Comparison of ENCODE assay signal across 12 mouse cellular contexts in genomic region chr17:26045285-26045684, GRCm38 (mm10). TPM values are rescaled to one million over a fixed set of nuclear protein-coding genes. Genes with fewer than 3 reads are reported as not detected.
DNase-seq lines count a peak whose midpoint lies in the region; ATAC-seq and TF ChIP-seq lines count a peak whose summit lies in the region.
"Had no signal": no experiment of that assay in that cellular context is flagged by ENCODE, and none has a peak within 500 bp of the region (broad histone marks: within the 10 kb centered on the region; RNA-seq: fewer than 3 reads in every experiment).

No protein-coding gene starts in this region.

- H3K9ac ChIP-seq in heart, postnatal 0 days (replicated peaks; ENCODE audit: low read depth, low read length), result no peak overlapping the region
- H3K9ac ChIP-seq in lung, embryonic 15.5 days, result no peak overlapping the region
- H3K9ac ChIP-seq: heart, embryonic 13.5 days had no signal

- no peaks in the 10 kb centered on the region for H3K36me3 ChIP-seq in heart, postnatal 0 days (replicated peaks; ENCODE audit: control insufficient read depth, insufficient read depth, low read length)
- no peaks in the 10 kb centered on the region for H3K36me3 ChIP-seq in lung, embryonic 15.5 days
- H3K36me3 ChIP-seq: heart, embryonic 13.5 days had no signal

- intact Hi-C loops in heart, postnatal 10 days (cut with DNase I), result no loop called here
- intact Hi-C loops in left cerebral cortex, postnatal 25 days (cut with DNase I), result no loop called here

- H3K4me3 ChIP-seq in heart, postnatal 0 days (ENCODE audit: low read depth, low read length), result no peak overlapping the region
- H3K4me3 ChIP-seq in lung, embryonic 15.5 days, result no peak overlapping the region
- H3K4me3 ChIP-seq in lung, adult 2 months (replicated peaks; ENCODE audit: extremely low read depth, low read depth, low read length), result no peak overlapping the region
- no peak overlapping the region for H3K4me3 ChIP-seq in olfactory bulb, adult 2 months (ENCODE audit: insufficient read depth, low read depth, low read length)
- H3K4me3 ChIP-seq: forebrain, embryonic 10.5 days; heart, embryonic 13.5 days had no signal

- no peak for ATAC-seq in heart, postnatal 0 days (ENCODE audit: insufficient read depth, low read depth)
- ATAC-seq in lung, embryonic 15.5 days (ENCODE audit: borderline replicate concordance, extremely low read depth, low FRiP score, low TSS enrichment), result no peak
- ATAC-seq: intestine, postnatal 0 days had no signal

- no peak for TF ChIP-seq POLR2A in lung, adult 2 months (IDR thresholded peaks at IDR 0.05; ENCODE audit: borderline replicate concordance, extremely low read depth, low read depth, low read length)
- TF ChIP-seq POLR2A in olfactory bulb, adult 2 months (IDR thresholded peaks at IDR 0.05; ENCODE audit: insufficient read depth, low read depth, low read length), result no peak

- no peaks in the 10 kb centered on the region for H3K27me3 ChIP-seq in heart, postnatal 0 days (ENCODE audit: control insufficient read depth, insufficient read depth, low read length)
- H3K27me3 ChIP-seq in lung, embryonic 15.5 days, result no peaks in the 10 kb centered on the region
- H3K27me3 ChIP-seq: heart, embryonic 13.5 days had no signal

- peak; percentile 8 for DNase-seq in heart, postnatal 0 days (ENCODE audit: low spot score)
- no peak for DNase-seq in heart, postnatal 10 days
- DNase-seq in lung, adult 2 months, result no peak
- DNase-seq in lung, postnatal 10 days, result peak; percentile 27
- DNase-seq in heart, adult 18-20 months, result no peak
- no peak for DNase-seq in left cerebral cortex, postnatal 25 days (ENCODE audit: low spot score in 2 of 2)
- DNase-seq: gastrocnemius, postnatal 10 days had no signal

- H3K4me2 ChIP-seq in heart, postnatal 0 days (ENCODE audit: low read depth, low read length), result no peak overlapping the region
- H3K4me2 ChIP-seq in lung, embryonic 15.5 days, result no peak overlapping the region
- H3K4me2 ChIP-seq: heart, embryonic 13.5 days had no signal

- TF ChIP-seq EP300 in heart, postnatal 0 days (IDR thresholded peaks at IDR 0.05; ENCODE audit: low read depth), result no peak

- no peak overlapping the region for H3K27ac ChIP-seq in heart, postnatal 0 days (ENCODE audit: low read depth)
- peak overlapping the region; percentile 50; the same call in 1 of the 2 replicates for H3K27ac ChIP-seq in lung, embryonic 15.5 days
- peak overlapping the region; percentile 23 for H3K27ac ChIP-seq in olfactory bulb, adult 2 months (ENCODE audit: insufficient read depth, low read depth, low read length)
- H3K27ac ChIP-seq: forebrain, embryonic 10.5 days; heart, embryonic 13.5 days had no signal

- H3K9me3 ChIP-seq in heart, postnatal 0 days (replicated peaks; ENCODE audit: control insufficient read depth, low read length), result no peaks in the 10 kb centered on the region
- H3K9me3 ChIP-seq in lung, embryonic 15.5 days, result no peaks in the 10 kb centered on the region
- H3K9me3 ChIP-seq: forebrain, embryonic 10.5 days; heart, embryonic 13.5 days had no signal

- TF ChIP-seq CTCF in heart, postnatal 0 days (IDR thresholded peaks at IDR 0.05; ENCODE audit: low read depth), result no peak
- TF ChIP-seq CTCF in lung, adult 2 months (IDR thresholded peaks at IDR 0.05; ENCODE audit: insufficient read depth, low read length), result no peak
- no peak for TF ChIP-seq CTCF in olfactory bulb, adult 2 months (IDR thresholded peaks at IDR 0.05; ENCODE audit: insufficient read depth, low read depth, low read length)

- H3K4me1 ChIP-seq in heart, postnatal 0 days (ENCODE audit: control insufficient read depth, insufficient read depth), result peaks cover 22% of the 10 kb centered on the region
- peaks cover 18% of the 10 kb centered on the region for H3K4me1 ChIP-seq in lung, embryonic 15.5 days
- peaks cover 6% of the 10 kb centered on the region; the same call in 1 of the 2 replicates for H3K4me1 ChIP-seq in lung, adult 2 months (ENCODE audit: control insufficient read depth, insufficient read depth, low read length)
- peaks cover 38% of the 10 kb centered on the region for H3K4me1 ChIP-seq in olfactory bulb, adult 2 months (ENCODE audit: control insufficient read depth, insufficient read depth, low read length)

- 52% methylated on average over 4 of the region's 4 CpGs for WGBS in heart, postnatal 0 days
- WGBS in lung, embryonic 15.5 days, result 38% methylated on average over 4 of the region's 4 CpGs
- WGBS in lung, adult 2 months, result 41% methylated on average over 4 of the region's 4 CpGs
- WGBS in olfactory bulb, adult 2 months, result 24% methylated on average over 4 of the region's 4 CpGs

RNA-seq across cellular contexts. Expression of gene Rab11fip3, which starts 24.1 kb away (rescaled TPM):
- 7.9 and 12.4 TPM in 2 replicates for total RNA-seq in heart, postnatal 0 days (2014; rRNA removed; ENCODE audit: low replicate concordance)
- 6.1 and 8.7 TPM in 2 replicates for polyA plus RNA-seq in heart, postnatal 0 days (2015; fragmentation: Nextera tagmentation; extraction: Ambion mirVana)
- total RNA-seq in heart, postnatal 10 days (2021), result 10 to 100 TPM; 23.4 to 24.1 TPM
- 12.3 and 13.5 TPM in 2 replicates for polyA plus RNA-seq in lung, embryonic 15.5 days (2015; fragmentation: Nextera tagmentation; extraction: Ambion mirVana)
- 41.3 and 46.5 TPM in 2 replicates for polyA plus RNA-seq in lung, adult 2 months (2012; rRNA removed)
- not detected in 2 replicates for polyA plus RNA-seq in olfactory bulb, adult 2 months (2012; ENCODE audit: insufficient read depth, insufficient read length, low replicate concordance, missing spikeins)
- total RNA-seq in heart, adult 18-20 months (2021), result 10 to 100 TPM; 30.6 to 30.7 TPM
- total RNA-seq in left cerebral cortex, postnatal 25 days (2021), result 100 to 1,000 TPM in 1 of 2 experiments, 10 to 100 TPM in 1; 95.8 to 103 TPM

RNA-seq across cellular contexts. Expression of gene Decr2, which starts 44.9 kb away (rescaled TPM):
- total RNA-seq in heart, postnatal 0 days (2014; rRNA removed; ENCODE audit: low replicate concordance), result 35.3 and 44.6 TPM in 2 replicates
- polyA plus RNA-seq in heart, postnatal 0 days (2015; fragmentation: Nextera tagmentation; extraction: Ambion mirVana), result 35.3 and 36.6 TPM in 2 replicates
- total RNA-seq in heart, postnatal 10 days (2021), result 10 to 100 TPM; 14.4 to 16.7 TPM
- 32.3 and 34.0 TPM in 2 replicates for polyA plus RNA-seq in lung, embryonic 15.5 days (2015; fragmentation: Nextera tagmentation; extraction: Ambion mirVana)
- 12.1 and 16.7 TPM in 2 replicates for polyA plus RNA-seq in lung, adult 2 months (2012; rRNA removed)
- not detected in 2 replicates for polyA plus RNA-seq in olfactory bulb, adult 2 months (2012; ENCODE audit: insufficient read depth, insufficient read length, low replicate concordance, missing spikeins)
- 10 to 100 TPM; 11.9 to 12.8 TPM for total RNA-seq in heart, adult 18-20 months (2021)
- 10 to 100 TPM; 26.4 to 27.9 TPM for total RNA-seq in left cerebral cortex, postnatal 25 days (2021)

RNA-seq across cellular contexts. Expression of gene Nme4, which starts 50.1 kb away (rescaled TPM):
- 28.5 and 60.6 TPM in 2 replicates for total RNA-seq in heart, postnatal 0 days (2014; rRNA removed; ENCODE audit: low replicate concordance)
- polyA plus RNA-seq in heart, postnatal 0 days (2015; fragmentation: Nextera tagmentation; extraction: Ambion mirVana), result 26.5 and 27.5 TPM in 2 replicates
- total RNA-seq in heart, postnatal 10 days (2021), result 1 to 10 TPM; 3.6 to 5.2 TPM
- polyA plus RNA-seq in lung, embryonic 15.5 days (2015; fragmentation: Nextera tagmentation; extraction: Ambion mirVana), result 85.0 and 92.3 TPM in 2 replicates
- polyA plus RNA-seq in lung, adult 2 months (2012; rRNA removed), result 5.4 and 7.5 TPM in 2 replicates
- polyA plus RNA-seq in olfactory bulb, adult 2 months (2012; ENCODE audit: insufficient read depth, insufficient read length, low replicate concordance, missing spikeins), result not detected in 2 replicates
- 1 to 10 TPM; 4.7 to 5.1 TPM for total RNA-seq in heart, adult 18-20 months (2021)
- 1 to 10 TPM; 3.3 to 3.7 TPM for total RNA-seq in left cerebral cortex, postnatal 25 days (2021)

RNA-seq across cellular contexts. Expression of gene Capn15, which starts 59.7 kb away (rescaled TPM):
- total RNA-seq in heart, postnatal 0 days (2014; rRNA removed; ENCODE audit: low replicate concordance), result 6.0 and 8.7 TPM in 2 replicates
- 7.0 and 7.4 TPM in 2 replicates for polyA plus RNA-seq in heart, postnatal 0 days (2015; fragmentation: Nextera tagmentation; extraction: Ambion mirVana)
- total RNA-seq in heart, postnatal 10 days (2021), result 10 to 100 TPM; 12.6 to 13.5 TPM
- 20.8 and 21.9 TPM in 2 replicates for polyA plus RNA-seq in lung, embryonic 15.5 days (2015; fragmentation: Nextera tagmentation; extraction: Ambion mirVana)
- polyA plus RNA-seq in lung, adult 2 months (2012; rRNA removed), result 45.9 and 49.7 TPM in 2 replicates
- polyA plus RNA-seq in olfactory bulb, adult 2 months (2012; ENCODE audit: insufficient read depth, insufficient read length, low replicate concordance, missing spikeins), result not detected in 2 replicates
- 1 to 10 TPM; 6.1 to 8.5 TPM for total RNA-seq in heart, adult 18-20 months (2021)
- total RNA-seq in left cerebral cortex, postnatal 25 days (2021), result 10 to 100 TPM; 47.0 to 51.6 TPM

Comparison
In these comparisons a context has a peak if more than half of its experiments do, and no peak if none do; other contexts are left out.
1. DNase-seq: peak in heart, postnatal 0 days (single experiment) and lung, postnatal 10 days (single experiment); none in heart, postnatal 10 days (0 of 2), lung, adult 2 months (single experiment), heart, adult 18-20 months (0 of 2) and left cerebral cortex, postnatal 25 days (0 of 2).